Mouse (Mus musculus): ENCODE data around the gene Dact3.

Gene Dact3

GRCm38 (mm10) chr7:16875310-16875325 is at the start of gene Dact3:
TSS of gene Dact3 (plus strand) at chr7:16875317.
- DNase-seq: no peak

- no peak for DNase-seq
Measured at GRCm38 (mm10) chr7:16825785-16826184, 49.3 kb upstream of the Dact3 start.

GRCm38 (mm10) chr7:16826571-16826970 is 48.5 kb upstream of the Dact3 start:
- no peak for DNase-seq

GRCm38 (mm10) chr7:16827274-16827673 is 47.8 kb upstream of the Dact3 start:
- DNase-seq: no peak

GRCm38 (mm10) chr7:16830449-16830848 is 44.7 kb upstream of the Dact3 start:
- no peak for DNase-seq

GRCm38 (mm10) chr7:16837916-16838803 is 37.0 kb upstream of the Dact3 start:
- DNase-seq: no peak

GRCm38 (mm10) chr7:16838804-16839426 is 36.2 kb upstream of the Dact3 start:
- no peak for DNase-seq

- no peak for DNase-seq
Measured at GRCm38 (mm10) chr7:16839427-16840108, 35.5 kb upstream of the Dact3 start.

GRCm38 (mm10) chr7:16840109-16840491 is 35.0 kb upstream of the Dact3 start:
- DNase-seq: no peak

- no peak for DNase-seq
Measured at GRCm38 (mm10) chr7:16841078-16841477, 34.0 kb upstream of the Dact3 start.

- no peak for DNase-seq
Measured at GRCm38 (mm10) chr7:16841561-16842560, 33.3 kb upstream of the Dact3 start.

GRCm38 (mm10) chr7:16842645-16843063 is 32.5 kb upstream of the Dact3 start, which contains the start of gene Prkd2:
TSS of gene Prkd2 (plus strand) at chr7:16842902.
- DNase-seq: peak; percentile 88

- no peak for DNase-seq
Measured at GRCm38 (mm10) chr7:16843441-16844171, 31.5 kb upstream of the Dact3 start.

- no peak for DNase-seq
Measured at GRCm38 (mm10) chr7:16844696-16845071, 30.4 kb upstream of the Dact3 start.

GRCm38 (mm10) chr7:16845072-16845819 is 29.9 kb upstream of the Dact3 start:
- no peak for DNase-seq

GRCm38 (mm10) chr7:16845820-16846167 is 29.3 kb upstream of the Dact3 start:
- DNase-seq: no peak

GRCm38 (mm10) chr7:16846775-16847174 is 28.3 kb upstream of the Dact3 start:
- DNase-seq: no peak

- no peak for DNase-seq
Measured at GRCm38 (mm10) chr7:16847507-16847906, 27.6 kb upstream of the Dact3 start.

GRCm38 (mm10) chr7:16848579-16848978 is 26.5 kb upstream of the Dact3 start:
- peak; percentile 62 for DNase-seq

- DNase-seq: no peak
Measured at GRCm38 (mm10) chr7:16851636-16852035, 23.5 kb upstream of the Dact3 start.

GRCm38 (mm10) chr7:16853302-16853831 is 21.8 kb upstream of the Dact3 start:
- DNase-seq: no peak

- DNase-seq: no peak
Measured at GRCm38 (mm10) chr7:16858336-16858735, 16.8 kb upstream of the Dact3 start.

Measured in right cerebral cortex, postnatal 25 days (tissue).